Mouse (Mus musculus) embryonic fibroblast, embryonic 13.5 days (primary cell): ENCODE results near the gene Cops9.

Experiments used
- CTCF ChIP-seq: IDR thresholded peaks from 2 replicates; pipeline ENCODE4 v1.5.1; 2011; ENCODE audit warnings: mild to moderate bottlenecking, control low read depth, low read length, moderate library complexity, borderline replicate concordance; ENCODE audit not compliant: insufficient read depth
- POLR2A ChIP-seq: IDR thresholded peaks from 2 replicates; pipeline ENCODE4 v1.6.1; 2011; ENCODE audit warnings: low read depth, mild to moderate bottlenecking, control low read depth, low read length, moderate library complexity

GRCm38 (mm10) chr1:92605482-92605881, 36.3 kb downstream of the Cops9 start, which contains the start of gene Olfr1410:
- TF ChIP-seq CTCF (no peak), POLR2A (no peak)
